Mouse (Mus musculus) forelimb bud, embryonic 11.5 days (tissue): ENCODE measurements around the gene Stx17.

Source experiments
- DNase-seq: peaks from one replicate; pipeline ENCODE4 v3.0.0-alpha.2; 2012; ENCODE audit warnings: low read depth, low spot score

The Stx17 gene

GRCm38 (mm10) chr4:48124773-48125469 is at the start of gene Stx17:
TSS of gene Stx17 (plus strand) at chr4:48124915.
- DNase-seq = peak; percentile 76

- no peak for DNase-seq
Observed at GRCm38 (mm10) chr4:48076693-48077471, 47.8 kb upstream of the Stx17 start.

- no peak for DNase-seq
Observed at GRCm38 (mm10) chr4:48078213-48078612, 46.5 kb upstream of the Stx17 start.

GRCm38 (mm10) chr4:48079285-48080039 is 45.3 kb upstream of the Stx17 start:
- no peak for DNase-seq

DNA sequence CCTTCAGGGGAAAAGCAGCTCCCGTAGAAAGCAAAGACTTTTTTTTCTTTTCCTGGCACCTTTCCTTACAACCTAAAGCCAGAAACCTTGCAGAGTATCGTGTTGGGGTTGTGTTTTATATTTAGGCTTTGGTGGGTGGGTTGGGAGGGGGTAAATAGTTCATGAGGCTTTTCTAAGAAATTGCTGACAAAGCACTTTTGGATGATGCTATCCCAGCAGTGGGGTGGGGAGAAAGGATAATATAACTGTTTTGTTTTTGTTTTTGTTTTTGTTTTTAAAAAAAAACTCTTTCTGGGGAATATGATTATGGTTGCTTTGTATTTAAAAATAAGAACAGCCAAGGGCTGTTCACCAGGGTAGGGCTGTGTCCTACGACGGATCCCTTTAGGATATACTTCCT is 41.3 kb upstream of the Stx17 start:
- DNase-seq = no peak

DNA sequence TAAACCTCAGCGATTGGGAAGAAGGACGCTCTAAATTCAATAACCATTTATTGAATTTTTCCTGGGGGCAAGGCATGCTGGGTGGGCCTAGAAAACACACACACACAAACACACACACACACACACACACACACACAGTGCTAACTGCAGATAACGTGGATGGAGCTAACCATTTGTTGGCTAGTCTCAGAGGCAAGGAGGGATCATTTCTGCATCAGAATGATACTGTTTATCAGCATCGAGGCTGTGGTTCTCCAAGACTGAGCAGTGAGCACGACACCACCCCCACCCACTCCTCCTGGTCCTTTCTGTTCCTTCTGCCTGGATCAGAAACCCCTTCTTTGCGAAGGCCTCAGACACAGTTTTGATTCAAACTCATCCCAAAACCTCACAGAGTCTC is 38.1 kb upstream of the Stx17 start:
- DNase-seq = no peak

- DNase-seq = no peak
Observed at GRCm38 (mm10) chr4:48087497-48087896, 37.2 kb upstream of the Stx17 start.

DNA sequence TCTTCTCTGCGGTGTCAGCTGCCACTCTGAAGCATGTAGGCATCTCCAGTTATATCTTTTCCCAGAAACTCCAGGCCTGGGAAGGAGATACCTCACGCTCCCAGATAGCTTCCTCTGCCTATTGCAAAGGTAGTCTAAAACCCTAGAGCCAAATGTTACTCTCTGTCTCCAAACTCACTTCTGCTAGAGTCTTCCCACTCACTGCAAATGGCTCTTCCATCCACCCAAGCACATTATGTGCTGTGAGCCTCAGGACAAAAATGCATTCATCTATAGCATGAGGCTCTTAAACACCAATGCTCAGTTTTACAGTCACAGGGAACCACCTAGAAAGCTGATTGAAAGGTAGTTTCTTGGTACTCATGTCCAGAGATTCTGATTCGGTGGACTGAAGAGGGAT is 31.5 kb upstream of the Stx17 start:
- no peak for DNase-seq

- no peak for DNase-seq
Observed at GRCm38 (mm10) chr4:48100217-48100616, 24.5 kb upstream of the Stx17 start.

- no peak for DNase-seq
Observed at GRCm38 (mm10) chr4:48101981-48102380, 22.7 kb upstream of the Stx17 start.

GRCm38 (mm10) chr4:48105387-48105786 is 19.3 kb upstream of the Stx17 start:
- no peak for DNase-seq

GRCm38 (mm10) chr4:48107086-48107485 is 17.6 kb upstream of the Stx17 start:
- DNase-seq = no peak

- no peak for DNase-seq
Observed at GRCm38 (mm10) chr4:48108591-48108990, 16.1 kb upstream of the Stx17 start.

GRCm38 (mm10) chr4:48110331-48110730 is 14.4 kb upstream of the Stx17 start:
- no peak for DNase-seq

DNA sequence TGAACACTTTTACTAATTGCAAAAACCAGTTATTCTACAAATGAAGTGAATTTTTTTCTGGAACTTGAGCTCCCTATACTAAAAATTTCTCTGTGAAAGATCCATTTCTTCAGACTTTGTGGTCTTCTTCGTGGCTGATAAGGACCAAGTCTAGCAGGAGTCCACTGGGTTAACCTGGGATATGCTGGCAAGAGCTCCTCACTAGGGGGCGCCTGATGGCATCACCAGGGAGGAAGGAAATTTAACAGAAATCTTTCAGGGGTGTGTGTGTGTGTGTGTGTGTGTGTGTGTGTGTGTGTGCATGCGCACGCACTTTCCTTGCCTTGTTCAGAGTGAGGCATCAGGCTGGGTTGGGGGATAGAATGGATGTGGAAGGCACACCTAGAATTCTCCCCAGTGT is 8.5 kb upstream of the Stx17 start:
- no peak for DNase-seq

DNA sequence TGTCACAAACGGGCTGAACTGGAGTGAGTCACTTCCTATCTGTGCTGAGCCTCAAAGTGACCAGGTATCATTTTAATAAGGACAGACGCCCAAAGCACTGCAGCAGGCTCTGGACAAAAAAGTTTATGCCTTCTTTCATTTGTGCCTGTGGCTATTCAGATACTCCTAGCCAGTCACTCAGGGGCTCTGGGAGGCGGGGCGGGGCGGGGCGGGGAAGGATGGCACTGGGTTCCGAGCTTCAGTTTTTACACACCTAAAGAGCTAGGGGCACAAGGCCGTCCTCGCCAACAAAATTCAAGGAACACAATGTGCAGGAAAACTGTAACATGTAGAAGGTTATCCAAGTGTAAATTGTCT is 321 bp upstream of the Stx17 start:
- DNase-seq = no peak

DNA sequence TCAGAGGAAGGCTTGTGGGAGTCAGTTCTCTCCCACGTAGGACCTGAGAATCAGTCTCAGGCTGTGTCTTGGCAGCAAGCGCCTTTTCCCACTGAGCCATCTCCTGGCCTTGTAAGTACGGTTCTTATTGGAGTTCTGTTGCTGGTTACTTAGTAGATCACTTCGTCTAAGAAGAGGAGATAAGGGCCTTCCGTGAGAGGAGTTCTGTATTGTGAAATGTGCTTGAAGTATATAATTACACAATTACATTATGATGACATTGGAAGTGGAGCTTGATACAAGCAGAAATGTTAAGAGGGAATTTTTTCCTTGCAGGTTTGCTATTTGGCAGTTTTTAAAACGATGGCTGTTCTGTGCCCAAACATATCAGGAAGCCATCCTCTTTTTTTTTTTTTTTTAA is 5.6 kb downstream of the Stx17 start:
- no peak for DNase-seq

DNA sequence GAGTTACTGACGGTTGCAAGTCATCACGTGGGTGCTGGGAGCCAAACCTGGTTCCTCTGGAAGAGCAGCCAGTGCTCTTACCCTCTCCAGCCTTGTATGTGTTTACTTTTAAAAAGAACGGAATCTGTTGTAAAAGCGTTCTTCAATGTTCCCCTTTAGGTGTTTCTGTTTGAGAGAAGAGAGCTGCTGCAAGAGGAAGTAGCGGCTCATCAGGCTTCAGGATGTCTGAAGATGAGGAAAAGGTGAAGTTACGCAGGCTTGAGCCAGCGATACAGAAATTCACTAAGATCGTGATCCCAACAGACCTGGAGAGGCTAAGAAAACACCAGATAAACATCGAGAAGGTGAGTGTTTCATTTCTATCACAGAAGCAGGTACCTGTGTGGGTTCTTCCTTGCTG is 6.9 kb downstream of the Stx17 start:
- DNase-seq = no peak

DNA sequence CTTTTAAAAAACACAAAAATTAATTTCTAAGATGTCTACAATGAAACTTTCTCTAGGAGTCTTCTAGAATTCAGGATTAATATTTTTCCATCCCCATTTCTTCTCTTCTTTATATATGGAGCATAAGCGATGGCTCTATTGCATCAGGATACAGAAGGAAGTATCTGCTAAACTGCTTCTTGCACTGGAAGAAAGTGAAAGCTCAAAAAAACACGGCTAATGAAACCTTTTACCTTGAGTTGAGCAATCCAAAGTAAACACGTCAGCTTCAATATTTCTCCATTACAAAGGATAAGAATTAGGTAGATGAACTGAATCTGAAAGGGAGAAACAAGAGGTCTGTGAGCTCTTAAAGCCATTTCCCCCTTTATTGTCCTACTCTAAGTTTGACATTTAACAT is 8.0 kb downstream of the Stx17 start:
- DNase-seq = no peak

GRCm38 (mm10) chr4:48149492-48149891 is 24.8 kb downstream of the Stx17 start:
- DNase-seq = no peak

DNA sequence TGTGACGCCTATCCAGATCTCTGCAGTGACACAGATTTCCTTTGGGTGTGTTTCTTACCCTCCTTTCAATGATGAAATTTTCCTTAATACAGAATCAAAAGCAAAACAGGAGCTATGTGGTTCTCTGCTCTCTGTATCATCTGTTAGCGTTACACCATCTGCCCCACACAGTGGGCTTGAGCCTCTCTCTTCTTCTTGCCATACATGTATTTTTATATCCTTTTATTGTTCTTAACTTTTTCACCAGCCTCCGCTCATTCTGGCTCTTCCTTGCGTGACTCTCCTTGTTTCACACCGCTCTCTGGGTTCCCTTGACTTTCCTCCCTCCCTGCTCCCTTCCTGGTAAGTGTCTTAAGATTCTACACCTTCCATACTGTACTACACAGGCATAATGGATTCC is 28.5 kb downstream of the Stx17 start:
- no peak for DNase-seq

DNA sequence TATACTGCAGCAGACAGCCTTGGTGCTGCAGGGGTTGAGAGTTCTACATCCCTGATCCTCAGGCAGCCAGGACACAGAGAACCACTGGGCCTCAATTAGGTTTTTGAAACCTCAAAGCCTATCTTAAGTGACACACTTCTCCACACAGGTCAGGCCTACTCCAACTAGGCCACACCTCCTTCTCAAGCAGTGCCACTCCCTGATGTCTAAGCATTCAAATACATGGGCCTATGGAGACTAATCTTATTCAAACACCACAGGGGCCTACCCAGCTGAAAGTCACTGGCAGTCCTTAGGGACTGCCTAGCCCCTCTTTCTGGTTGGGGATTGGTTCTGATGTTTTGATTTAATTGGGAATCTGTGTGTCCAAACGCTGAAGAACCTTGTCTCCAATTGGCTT is 31.1 kb downstream of the Stx17 start:
- DNase-seq = no peak

DNA sequence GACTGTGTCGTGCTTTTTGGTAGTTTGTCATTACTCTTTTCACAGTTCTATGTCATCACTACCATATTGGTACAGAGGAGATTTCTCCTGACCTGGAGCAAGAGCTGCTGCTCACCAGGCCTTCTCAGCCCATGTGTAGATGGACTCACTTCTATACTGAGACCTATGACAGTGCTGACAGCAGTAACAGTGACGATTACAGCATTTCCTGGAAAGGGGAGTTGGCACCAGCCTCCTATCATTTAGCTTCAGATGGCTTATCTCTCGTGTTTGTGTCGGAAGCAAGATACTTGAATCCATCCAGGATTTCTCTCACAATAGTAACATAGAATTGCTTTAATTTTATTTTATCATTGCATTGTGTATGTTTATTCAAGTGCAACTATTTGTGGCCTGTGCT is 35.7 kb downstream of the Stx17 start:
- no peak for DNase-seq
